ENCODE assay signal across 20 mouse cellular contexts in the genomic region with DNA sequence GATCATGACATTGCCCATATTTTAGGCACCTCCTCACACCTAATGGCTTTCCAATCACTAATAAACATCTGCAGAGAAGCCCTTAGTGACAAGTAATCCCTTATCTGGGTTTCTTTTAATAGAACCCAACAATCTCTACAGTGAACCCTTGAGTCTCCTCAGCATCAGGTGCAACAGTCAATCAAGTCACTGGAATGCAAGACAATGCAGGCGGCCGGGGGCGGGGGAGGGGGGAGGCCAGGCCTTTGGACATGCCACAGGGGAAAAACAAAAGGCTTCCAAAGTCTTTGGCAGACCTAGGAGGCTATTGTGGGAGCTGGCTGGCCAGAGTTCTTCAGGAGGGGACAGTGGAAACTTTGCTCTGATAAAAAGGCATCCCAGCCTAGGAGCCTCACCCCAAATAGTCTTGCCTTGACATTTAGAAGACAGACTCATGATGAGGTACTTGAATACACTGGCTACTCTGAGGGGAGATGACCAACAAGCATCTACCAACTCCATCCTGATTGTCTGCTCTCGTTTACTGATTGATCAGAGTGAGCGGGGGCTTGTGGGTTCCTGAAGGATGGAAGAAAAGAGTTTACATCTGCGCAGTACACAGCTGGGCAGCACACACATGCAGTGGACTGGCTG. TPM values are rescaled to one million over a fixed set of nuclear protein-coding genes. Genes with fewer than 3 reads are reported as not detected.
DNase-seq lines count a peak whose midpoint lies in the region; ATAC-seq and TF ChIP-seq lines count a peak whose summit lies in the region.
"Had no signal": no experiment of that assay in that cellular context is flagged by ENCODE, and none has a peak within 500 bp of the region (broad histone marks: within the 10 kb centered on the region; RNA-seq: fewer than 3 reads in every experiment).

No protein-coding gene starts in this region.

- H3K9me3 ChIP-seq in forebrain, embryonic 10.5 days: no peaks in the 10 kb centered on the region
- no peaks in the 10 kb centered on the region for H3K9me3 ChIP-seq in forebrain, embryonic 12.5 days
- H3K9me3 ChIP-seq in hindbrain, embryonic 12.5 days (replicated peaks): no peaks in the 10 kb centered on the region
- no peaks in the 10 kb centered on the region for H3K9me3 ChIP-seq in hindbrain, postnatal 0 days (ENCODE audit: low read length)
- no peaks in the 10 kb centered on the region for H3K9me3 ChIP-seq in neural tube, embryonic 13.5 days
- H3K9me3 ChIP-seq in neural tube, embryonic 15.5 days (replicated peaks): no peaks in the 10 kb centered on the region
- H3K9me3 ChIP-seq in intestine, postnatal 0 days (ENCODE audit: control insufficient read depth): no peaks in the 10 kb centered on the region
- H3K9me3 ChIP-seq: embryonic facial prominence, embryonic 12.5 days had no signal

- no peak overlapping the region for H3K9ac ChIP-seq in forebrain, embryonic 12.5 days
- no peak overlapping the region for H3K9ac ChIP-seq in hindbrain, embryonic 12.5 days
- H3K9ac ChIP-seq in hindbrain, postnatal 0 days (replicated peaks; ENCODE audit: low read length): no peak overlapping the region
- H3K9ac ChIP-seq in neural tube, embryonic 13.5 days: no peak overlapping the region
- H3K9ac ChIP-seq in neural tube, embryonic 15.5 days (replicated peaks): no peak overlapping the region
- H3K9ac ChIP-seq in intestine, postnatal 0 days (ENCODE audit: low read depth, low read length): no peak overlapping the region
- H3K9ac ChIP-seq: embryonic facial prominence, embryonic 12.5 days had no signal

- H3K4me2 ChIP-seq in forebrain, embryonic 12.5 days: no peak overlapping the region
- H3K4me2 ChIP-seq in hindbrain, embryonic 12.5 days (replicated peaks): no peak overlapping the region
- H3K4me2 ChIP-seq in hindbrain, postnatal 0 days (ENCODE audit: low read depth, low read length): no peak overlapping the region
- no peak overlapping the region for H3K4me2 ChIP-seq in neural tube, embryonic 13.5 days
- no peak overlapping the region for H3K4me2 ChIP-seq in neural tube, embryonic 15.5 days
- H3K4me2 ChIP-seq in intestine, postnatal 0 days (replicated peaks; ENCODE audit: low read depth): no peak overlapping the region
- H3K4me2 ChIP-seq: embryonic facial prominence, embryonic 12.5 days had no signal

- DNase-seq in forebrain, embryonic 10.5 days (ENCODE audit: extremely low spot score, low spot score): no peak
- DNase-seq in hindbrain, postnatal 0 days (ENCODE audit: low spot score): no peak
- no peak for DNase-seq in neural tube, embryonic 10.5 days (ENCODE audit: extremely low spot score, low spot score)
- DNase-seq: B cell, adult 2 months; gastrocnemius, postnatal 14 days; kidney, adult 9 months; kidney, postnatal 4 days; layer of hippocampus, postnatal 36 days; lung, adult 2 months; right cerebral cortex, adult 18-20 months; thymus, postnatal 14 days had no signal

- H3K4me1 ChIP-seq in forebrain, embryonic 10.5 days: peaks cover 56% of the 10 kb centered on the region
- peaks cover 45% of the 10 kb centered on the region for H3K4me1 ChIP-seq in forebrain, embryonic 12.5 days
- peaks cover 43% of the 10 kb centered on the region for H3K4me1 ChIP-seq in hindbrain, embryonic 12.5 days
- peaks cover 4% of the 10 kb centered on the region; the same call in 1 of the 2 replicates for H3K4me1 ChIP-seq in hindbrain, postnatal 0 days (ENCODE audit: insufficient read depth, low read length)
- peaks cover 53% of the 10 kb centered on the region for H3K4me1 ChIP-seq in neural tube, embryonic 13.5 days (replicated peaks)
- H3K4me1 ChIP-seq in neural tube, embryonic 15.5 days: peaks cover 35% of the 10 kb centered on the region
- H3K4me1 ChIP-seq in intestine, postnatal 0 days (replicated peaks; ENCODE audit: control insufficient read depth, insufficient read depth, low read length): no peaks in the 10 kb centered on the region

- no peak overlapping the region for H3K4me3 ChIP-seq in forebrain, embryonic 10.5 days
- no peak overlapping the region for H3K4me3 ChIP-seq in forebrain, embryonic 12.5 days (replicated peaks)
- H3K4me3 ChIP-seq in hindbrain, embryonic 12.5 days: no peak overlapping the region
- no peak overlapping the region for H3K4me3 ChIP-seq in hindbrain, postnatal 0 days (ENCODE audit: low read length)
- no peak overlapping the region for H3K4me3 ChIP-seq in neural tube, embryonic 13.5 days
- no peak overlapping the region for H3K4me3 ChIP-seq in neural tube, embryonic 15.5 days (replicated peaks)
- H3K4me3 ChIP-seq in intestine, postnatal 0 days (ENCODE audit: low read depth, low read length): no peak overlapping the region
- H3K4me3 ChIP-seq: embryonic facial prominence, embryonic 12.5 days had no signal

- 36% methylated on average over 6 of the region's 6 CpGs for whole genome bisulfite sequencing in forebrain, embryonic 10.5 days
- whole genome bisulfite sequencing in forebrain, embryonic 12.5 days: 27% methylated on average over 6 of the region's 6 CpGs
- WGBS in hindbrain, embryonic 12.5 days: 37% methylated on average over 6 of the region's 6 CpGs
- WGBS in hindbrain, postnatal 0 days: 33% methylated on average over 6 of the region's 6 CpGs
- WGBS in neural tube, embryonic 13.5 days: 33% methylated on average over 6 of the region's 6 CpGs
- WGBS in neural tube, embryonic 15.5 days: 45% methylated on average over 6 of the region's 6 CpGs
- 66% methylated on average over 6 of the region's 6 CpGs for WGBS in intestine, postnatal 0 days

- TF ChIP-seq CTCF in hindbrain, postnatal 0 days (IDR thresholded peaks at IDR 0.05; ENCODE audit: low read depth): no peak
- no peak for TF ChIP-seq CTCF in intestine, postnatal 0 days (IDR thresholded peaks at IDR 0.05; ENCODE audit: low read depth)

- H3K27ac ChIP-seq in forebrain, embryonic 10.5 days: peak overlapping the region; percentile 48; the same call in 1 of the 2 replicates
- H3K27ac ChIP-seq in forebrain, embryonic 12.5 days: no peak overlapping the region
- peak overlapping the region; percentile 53; the same call in 1 of the 2 replicates for H3K27ac ChIP-seq in hindbrain, embryonic 12.5 days
- H3K27ac ChIP-seq in hindbrain, postnatal 0 days: no peak overlapping the region
- peak overlapping the region; percentile 64; the same call in 1 of the 2 replicates for H3K27ac ChIP-seq in neural tube, embryonic 13.5 days (replicated peaks)
- no peak overlapping the region for H3K27ac ChIP-seq in neural tube, embryonic 15.5 days (replicated peaks)
- H3K27ac ChIP-seq in intestine, postnatal 0 days (ENCODE audit: low read depth, low read length): no peak overlapping the region
- H3K27ac ChIP-seq: embryonic facial prominence, embryonic 12.5 days; macrophage had no signal

- ATAC-seq in forebrain, embryonic 12.5 days (ENCODE audit: low FRiP score): no peak
- no peak for ATAC-seq in hindbrain, embryonic 12.5 days (ENCODE audit: low FRiP score)
- no peak for ATAC-seq in hindbrain, postnatal 0 days
- ATAC-seq in neural tube, embryonic 13.5 days (ENCODE audit: low read depth): peak; percentile 12; the same call in 1 of the 2 replicates
- peak; percentile 28; the same call in 1 of the 2 replicates for ATAC-seq in neural tube, embryonic 15.5 days (ENCODE audit: low FRiP score)
- no peak for ATAC-seq in intestine, postnatal 0 days

- H3K27me3 ChIP-seq in forebrain, embryonic 10.5 days (ENCODE audit: poor library complexity, severe bottlenecking): peaks cover 37% of the 10 kb centered on the region
- peaks cover 16% of the 10 kb centered on the region for H3K27me3 ChIP-seq in forebrain, embryonic 12.5 days
- no peaks in the 10 kb centered on the region for H3K27me3 ChIP-seq in hindbrain, embryonic 12.5 days
- no peaks in the 10 kb centered on the region for H3K27me3 ChIP-seq in hindbrain, postnatal 0 days (ENCODE audit: insufficient read depth, low read length)
- no peaks in the 10 kb centered on the region for H3K27me3 ChIP-seq in neural tube, embryonic 13.5 days
- no peaks in the 10 kb centered on the region for H3K27me3 ChIP-seq in neural tube, embryonic 15.5 days (replicated peaks)
- H3K27me3 ChIP-seq in intestine, postnatal 0 days (replicated peaks; ENCODE audit: control insufficient read depth, insufficient read depth, low read length): no peaks in the 10 kb centered on the region

- H3K36me3 ChIP-seq in forebrain, embryonic 10.5 days (replicated peaks): no peaks in the 10 kb centered on the region
- H3K36me3 ChIP-seq in forebrain, embryonic 12.5 days (replicated peaks): 0 out of 2 replicates have a peak, but pooled peaks cover 3% of the 10 kb centered on the region
- H3K36me3 ChIP-seq in hindbrain, embryonic 12.5 days: peaks cover 6% of the 10 kb centered on the region; the same call in 1 of the 2 replicates
- no peaks in the 10 kb centered on the region for H3K36me3 ChIP-seq in hindbrain, postnatal 0 days (ENCODE audit: insufficient read depth, low read length)
- H3K36me3 ChIP-seq in neural tube, embryonic 13.5 days: peaks cover 12% of the 10 kb centered on the region; the same call in 1 of the 2 replicates
- H3K36me3 ChIP-seq in neural tube, embryonic 15.5 days: no peaks in the 10 kb centered on the region
- H3K36me3 ChIP-seq in intestine, postnatal 0 days (ENCODE audit: control insufficient read depth, insufficient read depth): no peaks in the 10 kb centered on the region
- H3K36me3 ChIP-seq: embryonic facial prominence, embryonic 12.5 days had no signal

RNA-seq across cellular contexts. Expression of a gene that starts 43.2 kb away (rescaled TPM):
- polyA plus RNA-seq in forebrain, embryonic 10.5 days (2016; fragmentation: Nextera tagmentation; extraction: Ambion mirVana): 3.1 and 3.8 TPM in 2 replicates
- 13.4 and 16.3 TPM in 2 replicates for polyA plus RNA-seq in forebrain, embryonic 12.5 days (2016; fragmentation: Nextera tagmentation; extraction: Ambion mirVana)
- 10.8 and 12.5 TPM in 2 replicates for polyA plus RNA-seq in hindbrain, embryonic 12.5 days (2016; fragmentation: Nextera tagmentation; extraction: Ambion mirVana)
- total RNA-seq in hindbrain, postnatal 0 days (2014; rRNA removed): 8.0 and 8.4 TPM in 2 replicates
- polyA plus RNA-seq in hindbrain, postnatal 0 days (2015; fragmentation: Nextera tagmentation; extraction: Ambion mirVana): 3.8 and 3.9 TPM in 2 replicates
- polyA plus RNA-seq in neural tube, embryonic 13.5 days (2015; fragmentation: Nextera tagmentation; extraction: Ambion mirVana): 12.4 and 15.0 TPM in 2 replicates
- 9.1 and 9.7 TPM in 2 replicates for polyA plus RNA-seq in neural tube, embryonic 15.5 days (2015; fragmentation: Nextera tagmentation; extraction: Ambion mirVana)
- 1.4 and 1.5 TPM in 2 replicates for polyA plus RNA-seq in intestine, postnatal 0 days (2015; fragmentation: Nextera tagmentation; extraction: Ambion mirVana)
- total RNA-seq: common myeloid progenitor, adult 5-6 weeks; monocyte, adult 5-6 weeks had no signal

Comparison
In these comparisons a context has a peak if more than half of its experiments do, and no peak if none do; other contexts are left out.
1. H3K27ac ChIP-seq: peak in forebrain, embryonic 10.5 days (single experiment), hindbrain, embryonic 12.5 days (single experiment) and neural tube, embryonic 13.5 days (single experiment); none in forebrain, embryonic 12.5 days (single experiment), hindbrain, postnatal 0 days (single experiment), neural tube, embryonic 15.5 days (single experiment) and intestine, postnatal 0 days (single experiment).
2. ATAC-seq: peak in neural tube, embryonic 13.5 days (single experiment) and neural tube, embryonic 15.5 days (single experiment); none in forebrain, embryonic 12.5 days (single experiment), hindbrain, embryonic 12.5 days (single experiment), hindbrain, postnatal 0 days (single experiment) and intestine, postnatal 0 days (single experiment).